Mouse (Mus musculus) megakaryocyte, embryonic 14.5 days (primary cell): Measurements from ENCODE around the gene Slc35f5. TPM values are rescaled to one million over a fixed set of nuclear protein-coding genes. Genes with fewer than 3 reads are reported as not detected.

Experiments
- H3K27me3 ChIP-seq: replicated peaks from 2 replicates; pipeline ENCODE3; 2012; ENCODE audit warnings: inconsistent platforms
- H3K36me3 ChIP-seq: replicated peaks from 2 replicates; pipeline ENCODE3; 2012; ENCODE audit warnings: low read length, inconsistent platforms, mixed read lengths
- H3K4me1 ChIP-seq: 2 replicates; pipeline ENCODE4 v1.6.1; 2012; ENCODE audit warnings: inconsistent platforms
- H3K4me3 ChIP-seq: replicated peaks from 2 replicates; pipeline ENCODE3; 2012; ENCODE audit warnings: moderate library complexity, mild to moderate bottlenecking, inconsistent platforms
- H3K9me3 ChIP-seq: 2 replicates; pipeline ENCODE4 v1.6.1; 2012; ENCODE audit warnings: inconsistent platforms
- FLI1 ChIP-seq: IDR thresholded peaks from 2 replicates; pipeline ENCODE4 v1.6.1; 2012; ENCODE audit warnings: low read length, inconsistent platforms, mixed read lengths
- GATA1 ChIP-seq: IDR thresholded peaks from 3 replicates; pipeline ENCODE4 v1.6.1; 2012; ENCODE audit warnings: mixed read lengths, low read length, inconsistent platforms, borderline replicate concordance
- polyA plus RNA-seq: library from polyadenylated mRNA; stranded (reverse); fragments of >175 nt; gene quantifications from 2 replicates; pipeline ENCODE4 v1.2.3, GENCODE M21; 2012; ENCODE audit warnings: low replicate concordance; ENCODE audit not compliant: insufficient read depth

The Slc35f5 gene
- polyA plus RNA-seq, 1 experiment: 0.91 TPM

DNA sequence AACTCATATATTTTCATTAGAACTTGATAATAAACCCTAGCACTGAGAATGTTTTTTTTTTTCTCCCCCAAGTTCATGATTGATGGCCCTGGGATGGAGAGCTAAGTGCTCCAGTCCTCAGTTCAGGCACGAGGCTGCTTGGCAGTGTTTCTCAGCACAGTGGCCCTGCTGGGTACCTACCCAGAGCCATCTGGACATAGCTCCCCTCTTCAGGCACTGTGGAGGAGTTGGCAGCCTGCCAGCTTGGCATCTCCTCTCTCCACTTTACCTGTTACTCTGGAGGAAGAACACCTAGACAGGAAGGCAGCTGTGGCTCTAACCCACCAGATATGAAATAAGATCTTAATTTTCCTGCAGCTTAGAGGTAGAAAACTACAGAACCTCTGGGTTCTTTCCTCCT is 83.2 kb downstream of the Slc35f5 start:
- TF ChIP-seq FLI1: no peak
- TF ChIP-seq GATA1: no peak
- H3K4me1 ChIP-seq: no peaks in the 10 kb centered on the region
- H3K36me3 ChIP-seq: no peaks in the 10 kb centered on the region
- no peaks in the 10 kb centered on the region for H3K9me3 ChIP-seq
- no peak overlapping the region for H3K4me3 ChIP-seq
- H3K27me3 ChIP-seq: no peaks in the 10 kb centered on the region

Other genes starting within 250 kb of the Slc35f5 start
- 218 and 269 TPM in 2 replicates for gene Actr3, start 124.9 kb upstream of the Slc35f5 start, polyA plus RNA-seq
- gene Gpr39, start 116.4 kb downstream of the Slc35f5 start, polyA plus RNA-seq: not detected in 2 replicates